Mouse (Mus musculus) gastrocnemius, postnatal 36 days (tissue): ENCODE data around the gene Gm3183. TPM values are rescaled to one million over a fixed set of nuclear protein-coding genes. Genes with fewer than 3 reads are reported as not detected.
"Not testable (repeated sequence)": the region's sequence is repeated elsewhere in the genome, so short reads cannot be mapped to it uniquely, and the experiment has no call there.

Source experiments
- DNase-seq, 2 experiments: peaks; one replicate each; pipeline ENCODE4 v3.0.0; 2022
- intact Hi-C: fragments of 180-260 bp; cut with DNase I; formaldehyde crosslinking; loops from one replicate; pipeline ENCODE4 v1.15.1; 2025
- long read RNA-seq, 2 experiments: library from polyadenylated mRNA; stranded (forward); transcript quantifications; one replicate each; pipeline ENCODE4 v2.0.0; 2021
- total RNA-seq, 2 experiments: library from RNA; stranded (reverse); gene quantifications; 2 replicates each; pipeline ENCODE4 v1.2.3; 2021

The Gm3183 gene
- not detected for total RNA-seq
- long read RNA-seq, experiment 1: 0 reads
- long read RNA-seq, experiment 2: 0 reads

GRCm38 (mm10) chr5:94865136-94865535, at the start of gene Gm3183:
Gene Gm3183 (plus strand): TSS chr5:94865436.
- intact Hi-C loops, DNase-seq: not testable (repeated sequence)

Other genes with a start within 250 kb of the Gm3183 start
- not detected for gene Gm3147, start 249.1 kb upstream of the Gm3183 start, total RNA-seq
- not detected for gene Gm6509, start 241.5 kb upstream of the Gm3183 start, total RNA-seq
- not detected for gene Gm6205, start 217.1 kb upstream of the Gm3183 start, total RNA-seq
- gene Gm6367, start 123.2 kb downstream of the Gm3183 start, total RNA-seq: not detected
- gene Gm7942, start 241.5 kb downstream of the Gm3183 start, total RNA-seq: not detected